Mouse (Mus musculus): Measurements from ENCODE around the gene Zfp57. TPM values are rescaled to one million over a fixed set of nuclear protein-coding genes. Genes with fewer than 3 reads are reported as not detected.

Gene Zfp57
- total and polyA plus RNA-seq, 3 experiments, result 0.26 TPM; not detected in 2

DNA sequence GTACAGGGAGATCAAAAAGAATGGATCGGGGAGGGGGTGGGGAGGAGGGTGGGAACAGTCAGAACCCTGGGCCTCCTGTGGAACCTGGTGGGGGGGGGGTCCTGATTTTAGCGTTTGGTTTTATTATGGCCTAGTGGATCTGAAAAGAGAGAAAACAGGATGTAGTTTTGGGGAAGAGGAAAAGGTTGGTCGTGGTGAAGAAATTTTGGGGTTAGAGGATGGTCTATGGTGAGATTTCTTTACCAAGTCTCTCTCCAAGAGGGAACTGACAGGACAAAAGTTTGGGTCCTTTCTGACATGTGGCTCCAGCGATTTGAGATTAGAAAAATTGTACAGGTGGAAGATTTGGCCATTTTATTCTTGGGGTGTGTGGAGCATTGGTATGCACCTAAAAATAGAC is 50.8 kb downstream of the Zfp57 start (continued):
- TF ChIP-seq HCFC1 (IDR thresholded peaks at IDR 0.05; ENCODE audit: low read depth, low read length) (no peak), SIN3A (IDR thresholded peaks at IDR 0.05; ENCODE audit: low read length) (no peak), EP300 (IDR thresholded peaks at IDR 0.05; ENCODE audit: low read length) (no peak)

DNA sequence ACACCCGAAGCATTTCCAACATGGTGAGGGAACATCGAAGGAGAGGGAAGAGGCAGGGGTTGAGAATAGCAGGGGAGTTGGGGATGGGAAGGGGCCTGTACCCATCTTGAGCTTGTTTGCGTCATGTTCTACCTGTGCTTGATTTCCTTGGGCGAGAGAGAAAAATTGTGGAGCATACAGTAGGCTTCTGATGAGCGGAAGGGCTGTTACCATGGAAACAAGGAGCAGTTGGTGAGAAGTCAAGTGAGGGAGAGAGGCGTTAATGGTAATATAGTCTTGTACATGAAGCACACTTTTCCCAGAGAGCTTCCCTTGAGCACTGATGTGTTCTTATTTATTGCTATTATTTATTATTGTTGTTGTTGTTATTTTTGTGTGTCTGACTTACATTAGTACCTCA is 56.0 kb downstream of the Zfp57 start:
- no peak overlapping the region for H3K9ac ChIP-seq (ENCODE audit: insufficient read depth, low read depth)
- H3K79me2 ChIP-seq (replicated peaks; ENCODE audit: control insufficient read depth, extremely low read depth, insufficient read depth, poor library complexity, severe bottlenecking), result no peaks in the 10 kb centered on the region
- no peak for DNase-seq (ENCODE audit: extremely low read depth)
- no peaks in the 10 kb centered on the region for H3K4me1 ChIP-seq (ENCODE audit: control insufficient read depth in 1 of 2, insufficient read depth in 2 of 2)
- in situ Hi-C loops (cut with MboI; ENCODE audit: low pct_ligation_motif_present, low pct_unique_long_range_greater_than_20kb, low sequenced_read_pairs), result no loop called here
- H3K4me3 ChIP-seq (replicated peaks in 1 of 3; ENCODE audit: low read depth in 2 of 3, low read length in 2 of 3, poor library complexity in 1 of 3), result no peak overlapping the region
- H3K27me3 ChIP-seq (replicated peaks), result no peaks in the 10 kb centered on the region
- H3K9me3 ChIP-seq (replicated peaks; ENCODE audit: low read length), result no peaks in the 10 kb centered on the region
- no peak overlapping the region for H3K4me2 ChIP-seq (ENCODE audit: insufficient read depth, low read depth, poor library complexity, severe bottlenecking)
- TF ChIP-seq MXI1 (IDR thresholded peaks at IDR 0.05; ENCODE audit: low read depth, low read length), result no peak
- no peak for TF ChIP-seq CTCF (conservative IDR thresholded peaks at IDR 0.05 in 1 of 2, IDR thresholded peaks at IDR 0.05 in 1 of 2; ENCODE audit: low read depth in 2 of 2, low read length in 2 of 2)
- no peak for TF ChIP-seq ETS1 (conservative IDR thresholded peaks at IDR 0.05; ENCODE audit: low read depth, low read length)
- no peak for TF ChIP-seq CHD2 (IDR thresholded peaks at IDR 0.05; ENCODE audit: low read length)
- TF ChIP-seq TCF12 (IDR thresholded peaks at IDR 0.05; ENCODE audit: low read depth, low read length), result no peak
- TF ChIP-seq ZKSCAN1 (IDR thresholded peaks at IDR 0.05; ENCODE audit: borderline replicate concordance, low read depth, low read length), result no peak
- TF ChIP-seq TBP (conservative IDR thresholded peaks at IDR 0.05; ENCODE audit: low read depth, low read length), result no peak
- peaks cover 14 to 72% of the 10 kb centered on the region in 2 experiments for H3K36me3 ChIP-seq (replicated peaks in 1 of 2; ENCODE audit: control insufficient read depth in 1 of 2, insufficient read depth in 1 of 2, low read length in 1 of 2)
- dilution Hi-C loops (cut with MboI; ENCODE audit: extremely low pct_ligation_motif_present, extremely low pct_unique_long_range_greater_than_20kb, low sequenced_read_pairs), result no loop called here
- no peak overlapping the region for H3K27ac ChIP-seq (ENCODE audit: insufficient read depth, low read depth)

Other genes with a start within 250 kb of the Zfp57 start
Only the 20 nearest of the 24 such genes appear.
- not detected in 2 replicates for gene H2-M10.6, start 189.0 kb upstream of the Zfp57 start, total RNA-seq (2012; rRNA removed)
- not detected in 2 replicates for gene H2-M10.6, start 189.0 kb upstream of the Zfp57 start, total RNA-seq (2014; rRNA removed)
- gene H2-M10.6, start 189.0 kb upstream of the Zfp57 start, polyA plus RNA-seq (2012; ENCODE audit: insufficient read length, low read depth), result 0.20 and 0.27 TPM in 2 replicates
- gene Trim26, start 164.0 kb upstream of the Zfp57 start, total RNA-seq (2012; rRNA removed), result 17.1 and 19.1 TPM in 2 replicates
- gene Trim26, start 164.0 kb upstream of the Zfp57 start, total RNA-seq (2014; rRNA removed), result 13.6 and 14.2 TPM in 2 replicates
- 67.0 and 67.1 TPM in 2 replicates for gene Trim26, start 164.0 kb upstream of the Zfp57 start, polyA plus RNA-seq (2012; ENCODE audit: insufficient read length, low read depth)
- not detected in 2 replicates for gene Trim15, start 134.0 kb upstream of the Zfp57 start, total RNA-seq (2012; rRNA removed)
- gene Trim15, start 134.0 kb upstream of the Zfp57 start, total RNA-seq (2014; rRNA removed), result not detected in 2 replicates
- gene Trim15, start 134.0 kb upstream of the Zfp57 start, polyA plus RNA-seq (2012; ENCODE audit: insufficient read length, low read depth), result 0.14 TPM in 1 of 2 replicates, not detected in the other
- not detected in 2 replicates for gene Trim10, start 131.6 kb upstream of the Zfp57 start, total RNA-seq (2012; rRNA removed)
- gene Trim10, start 131.6 kb upstream of the Zfp57 start, total RNA-seq (2014; rRNA removed), result not detected in 2 replicates
- gene Trim10, start 131.6 kb upstream of the Zfp57 start, polyA plus RNA-seq (2012; ENCODE audit: insufficient read length, low read depth), result not detected in 2 replicates
- gene Trim40, start 111.0 kb upstream of the Zfp57 start, total RNA-seq (2012; rRNA removed), result 0.13 TPM in 1 of 2 replicates, not detected in the other
- not detected in 2 replicates for gene Trim40, start 111.0 kb upstream of the Zfp57 start, total RNA-seq (2014; rRNA removed)
- 0.14 and 0.22 TPM in 2 replicates for gene Trim40, start 111.0 kb upstream of the Zfp57 start, polyA plus RNA-seq (2012; ENCODE audit: insufficient read length, low read depth)
- gene Trim31, start 103.0 kb upstream of the Zfp57 start, total RNA-seq (2012; rRNA removed), result not detected in 2 replicates
- not detected in 2 replicates for gene Trim31, start 103.0 kb upstream of the Zfp57 start, total RNA-seq (2014; rRNA removed)
- gene Trim31, start 103.0 kb upstream of the Zfp57 start, polyA plus RNA-seq (2012; ENCODE audit: insufficient read length, low read depth), result not detected in 2 replicates
- not detected in 2 replicates for gene Rnf39, start 58.2 kb upstream of the Zfp57 start, total RNA-seq (2012; rRNA removed)
- gene Rnf39, start 58.2 kb upstream of the Zfp57 start, total RNA-seq (2014; rRNA removed), result not detected in 2 replicates
- gene Rnf39, start 58.2 kb upstream of the Zfp57 start, polyA plus RNA-seq (2012; ENCODE audit: insufficient read length, low read depth), result 0.40 TPM in 1 of 2 replicates, not detected in the other
- 208 and 209 TPM in 2 replicates for gene Ppp1r11, start 49.4 kb upstream of the Zfp57 start, total RNA-seq (2012; rRNA removed)
- gene Ppp1r11, start 49.4 kb upstream of the Zfp57 start, total RNA-seq (2014; rRNA removed), result 120 and 128 TPM in 2 replicates
- gene Ppp1r11, start 49.4 kb upstream of the Zfp57 start, polyA plus RNA-seq (2012; ENCODE audit: insufficient read length, low read depth), result 238 and 276 TPM in 2 replicates
- 66.9 and 80.3 TPM in 2 replicates for gene Znrd1, start 42.6 kb upstream of the Zfp57 start, total RNA-seq (2012; rRNA removed)
- gene Znrd1, start 42.6 kb upstream of the Zfp57 start, total RNA-seq (2014; rRNA removed), result 66.8 and 67.3 TPM in 2 replicates
- gene Znrd1, start 42.6 kb upstream of the Zfp57 start, polyA plus RNA-seq (2012; ENCODE audit: insufficient read length, low read depth), result 74.5 and 98.1 TPM in 2 replicates
- 8.1 and 8.6 TPM in 2 replicates for gene Znrd1as, start 42.6 kb upstream of the Zfp57 start, total RNA-seq (2012; rRNA removed)
- gene Znrd1as, start 42.6 kb upstream of the Zfp57 start, total RNA-seq (2014; rRNA removed), result 8.5 and 8.6 TPM in 2 replicates
- 9.3 and 13.0 TPM in 2 replicates for gene Znrd1as, start 42.6 kb upstream of the Zfp57 start, polyA plus RNA-seq (2012; ENCODE audit: insufficient read length, low read depth)
- not detected in 2 replicates for gene 2410137M14Rik, start 19.9 kb upstream of the Zfp57 start, total RNA-seq (2012; rRNA removed)
- 0.31 TPM in 1 of 2 replicates, not detected in the other for gene 2410137M14Rik, start 19.9 kb upstream of the Zfp57 start, total RNA-seq (2014; rRNA removed)
- 0.40 TPM in 1 of 2 replicates, not detected in the other for gene 2410137M14Rik, start 19.9 kb upstream of the Zfp57 start, polyA plus RNA-seq (2012; ENCODE audit: insufficient read length, low read depth)
- 0.84 and 1.1 TPM in 2 replicates for gene H2-M5, start 11.6 kb upstream of the Zfp57 start, total RNA-seq (2012; rRNA removed)
- 0.58 and 1.1 TPM in 2 replicates for gene H2-M5, start 11.6 kb upstream of the Zfp57 start, total RNA-seq (2014; rRNA removed)
- 2.2 and 3.6 TPM in 2 replicates for gene H2-M5, start 11.6 kb upstream of the Zfp57 start, polyA plus RNA-seq (2012; ENCODE audit: insufficient read length, low read depth)
- gene Mog, start 22.2 kb downstream of the Zfp57 start, total RNA-seq (2012; rRNA removed), result not detected in 2 replicates
- gene Mog, start 22.2 kb downstream of the Zfp57 start, total RNA-seq (2014; rRNA removed), result not detected in 2 replicates
- not detected in 2 replicates for gene Mog, start 22.2 kb downstream of the Zfp57 start, polyA plus RNA-seq (2012; ENCODE audit: insufficient read length, low read depth)
- gene Gabbr1, start 44.8 kb downstream of the Zfp57 start, total RNA-seq (2012; rRNA removed), result 4.7 TPM in 2 replicates
- gene Gabbr1, start 44.8 kb downstream of the Zfp57 start, total RNA-seq (2014; rRNA removed), result 1.8 and 2.1 TPM in 2 replicates
- gene Gabbr1, start 44.8 kb downstream of the Zfp57 start, polyA plus RNA-seq (2012; ENCODE audit: insufficient read length, low read depth), result 10.2 and 11.6 TPM in 2 replicates
- gene Olfr90, start 87.3 kb downstream of the Zfp57 start, total RNA-seq (2012; rRNA removed), result not detected in 2 replicates
- not detected in 2 replicates for gene Olfr90, start 87.3 kb downstream of the Zfp57 start, total RNA-seq (2014; rRNA removed)
- gene Olfr90, start 87.3 kb downstream of the Zfp57 start, polyA plus RNA-seq (2012; ENCODE audit: insufficient read length, low read depth), result not detected in 2 replicates
- gene Olfr91, start 97.1 kb downstream of the Zfp57 start, total RNA-seq (2012; rRNA removed), result not detected in 2 replicates
- not detected in 2 replicates for gene Olfr91, start 97.1 kb downstream of the Zfp57 start, total RNA-seq (2014; rRNA removed)
- gene Olfr91, start 97.1 kb downstream of the Zfp57 start, polyA plus RNA-seq (2012; ENCODE audit: insufficient read length, low read depth), result not detected in 2 replicates
- not detected in 2 replicates for gene Olfr92, start 118.9 kb downstream of the Zfp57 start, total RNA-seq (2012; rRNA removed)
- gene Olfr92, start 118.9 kb downstream of the Zfp57 start, total RNA-seq (2014; rRNA removed), result not detected in 2 replicates
- not detected in 2 replicates for gene Olfr92, start 118.9 kb downstream of the Zfp57 start, polyA plus RNA-seq (2012; ENCODE audit: insufficient read length, low read depth)
- not detected in 2 replicates for gene Olfr93, start 160.3 kb downstream of the Zfp57 start, total RNA-seq (2012; rRNA removed)
- not detected in 2 replicates for gene Olfr93, start 160.3 kb downstream of the Zfp57 start, total RNA-seq (2014; rRNA removed)
- not detected in 2 replicates for gene Olfr93, start 160.3 kb downstream of the Zfp57 start, polyA plus RNA-seq (2012; ENCODE audit: insufficient read length, low read depth)
- gene Ubd, start 192.7 kb downstream of the Zfp57 start, total RNA-seq (2012; rRNA removed), result 0.21 and 0.47 TPM in 2 replicates
- not detected in 2 replicates for gene Ubd, start 192.7 kb downstream of the Zfp57 start, total RNA-seq (2014; rRNA removed)
- not detected in 2 replicates for gene Ubd, start 192.7 kb downstream of the Zfp57 start, polyA plus RNA-seq (2012; ENCODE audit: insufficient read length, low read depth)
- not detected in 2 replicates for gene Olfr94, start 199.8 kb downstream of the Zfp57 start, total RNA-seq (2012; rRNA removed)
- gene Olfr94, start 199.8 kb downstream of the Zfp57 start, total RNA-seq (2014; rRNA removed), result not detected in 2 replicates
- gene Olfr94, start 199.8 kb downstream of the Zfp57 start, polyA plus RNA-seq (2012; ENCODE audit: insufficient read length, low read depth), result not detected in 2 replicates

Data from CH12.LX (cell line).